Mouse (Mus musculus) layer of hippocampus, adult 2 months (tissue): Measurements from ENCODE around the gene Sla2. TPM values are rescaled to one million over a fixed set of nuclear protein-coding genes. Genes with fewer than 3 reads are reported as not detected.

ENCODE experiments used
- DNase-seq, 2 experiments: peaks; one replicate each; pipeline ENCODE4 v3.0.0; 2022; ENCODE audit warnings: low spot score in 2 of 2
- H3K27ac ChIP-seq: fragments of 200-600 bp; 2 replicates; pipeline ENCODE4 v1.8.1; 2022
- H3K4me3 ChIP-seq: fragments of 200-600 bp; 2 replicates; pipeline ENCODE4 v1.8.1; 2022; ENCODE audit warnings: mild to moderate bottlenecking
- CTCF ChIP-seq: fragments of 200-600 bp; conservative IDR thresholded peaks from 2 replicates; pipeline ENCODE4 v1.8.1; 2022; ENCODE audit warnings: antibody characterized with exemption, mild to moderate bottlenecking, moderate library complexity
- total RNA-seq, 2 experiments: library from RNA; stranded (reverse); gene quantifications; 2 replicates each; pipeline ENCODE4 v1.2.3; 2021

Sla2 gene
- total RNA-seq, 2 experiments from 2014 or later = 0.31 to 0.34 TPM

GRCm38 (mm10) chr2:156873629-156874028, 13.4 kb downstream of the Sla2 start:
- DNase-seq = peak; percentile 43 to 59
- no peak overlapping the region for H3K27ac ChIP-seq
- no peak overlapping the region for H3K4me3 ChIP-seq
- TF ChIP-seq CTCF = peak; percentile 83

- peak in 1 of 2 experiments; percentile 32 for DNase-seq
- peak overlapping the region; percentile 39; the same call in 1 of the 2 replicates for H3K27ac ChIP-seq
- H3K4me3 ChIP-seq = no peak overlapping the region
- no peak for TF ChIP-seq CTCF
Measured at GRCm38 (mm10) chr2:156870519-156870918, 16.5 kb downstream of the Sla2 start.

- Histone ChIP-seq H3K4me3 (no peak overlapping the region), H3K27ac (peak overlapping the region; percentile 36; the same call in 1 of the 2 replicates)
- no peak for TF ChIP-seq CTCF
- no peak for DNase-seq
Measured at GRCm38 (mm10) chr2:156869554-156869953, 17.4 kb downstream of the Sla2 start.

- DNase-seq = peak; percentile 19 to 22
Measured at GRCm38 (mm10) chr2:156868994-156869393, 18.0 kb downstream of the Sla2 start.

GRCm38 (mm10) chr2:156864481-156864880, 22.5 kb downstream of the Sla2 start:
- peak overlapping the region; percentile 99 for H3K4me3 ChIP-seq
- no peak for DNase-seq
- TF ChIP-seq CTCF = no peak

More at GRCm38 (mm10) chr2:156868994-156869393, 18.0 kb downstream of the Sla2 start:
- H3K4me3 ChIP-seq = no peak overlapping the region
- H3K27ac ChIP-seq = peak overlapping the region; percentile 32; the same call in 1 of the 2 replicates
- peak; percentile 26 for TF ChIP-seq CTCF

GRCm38 (mm10) chr2:156863487-156864160, 23.4 kb downstream of the Sla2 start:
- H3K27ac ChIP-seq = peak overlapping the region; percentile 93
- no peak for TF ChIP-seq CTCF
- no peak for DNase-seq
- peak overlapping the region; percentile 99 for H3K4me3 ChIP-seq

More at GRCm38 (mm10) chr2:156864481-156864880, 22.5 kb downstream of the Sla2 start:
- peak overlapping the region; percentile 93 for H3K27ac ChIP-seq

- DNase-seq = peak; percentile 98 to 99
- Histone ChIP-seq H3K4me3 (peak within 1 kb of the TSS; percentile 99), H3K27ac (peak within 1 kb of the TSS; percentile 93)
- peak; percentile 79 for TF ChIP-seq CTCF
Measured at GRCm38 (mm10) chr2:156862772-156863486, 24.1 kb downstream of the Sla2 start, which contains the start of gene Rab5if. Gene Rab5if (plus strand): TSS chr2:156863128.

GRCm38 (mm10) chr2:156862041-156862717, 24.8 kb downstream of the Sla2 start:
- H3K27ac ChIP-seq = peak overlapping the region; percentile 86

GRCm38 (mm10) chr2:156858671-156859070, 28.3 kb downstream of the Sla2 start:
- TF ChIP-seq CTCF = no peak
- DNase-seq = no peak
- no peak overlapping the region for H3K27ac ChIP-seq
- no peak overlapping the region for H3K4me3 ChIP-seq

More at GRCm38 (mm10) chr2:156862041-156862717, 24.8 kb downstream of the Sla2 start:
- no peak for TF ChIP-seq CTCF
- peak in 1 of 2 experiments; percentile 13 for DNase-seq
- H3K4me3 ChIP-seq = peak overlapping the region; percentile 99

- no peak within 1 kb of the TSS for H3K4me3 ChIP-seq
- no peak for TF ChIP-seq CTCF
- no peak within 1 kb of the TSS for H3K27ac ChIP-seq
- DNase-seq = no peak
Measured at GRCm38 (mm10) chr2:156857835-156858234, 29.2 kb downstream of the Sla2 start, which contains the start of gene 4930518I15Rik. Gene 4930518I15Rik (minus strand): TSS chr2:156857946.

- no peak overlapping the region for H3K4me3 ChIP-seq
- TF ChIP-seq CTCF = no peak
- no peak overlapping the region for H3K27ac ChIP-seq
- no peak for DNase-seq
Measured at GRCm38 (mm10) chr2:156857385-156857791, 29.6 kb downstream of the Sla2 start.

GRCm38 (mm10) chr2:156856311-156856710, 30.7 kb downstream of the Sla2 start:
- H3K4me3 ChIP-seq = no peak overlapping the region
- DNase-seq = no peak
- no peak for TF ChIP-seq CTCF
- no peak overlapping the region for H3K27ac ChIP-seq
